Mouse (Mus musculus) testis, adult 2 months (tissue): ENCODE measurements around the gene Tent5a. TPM values are rescaled to one million over a fixed set of nuclear protein-coding genes. Genes with fewer than 3 reads are reported as not detected.

Source experiments
- H3K27ac ChIP-seq: fragments of 200-500 bp; 2 replicates; pipeline ENCODE4 v1.5.1; 2012; ENCODE audit warnings: low read depth, low read length; ENCODE audit not compliant: control insufficient read depth, insufficient read depth
- H3K27me3 ChIP-seq: fragments of 200-500 bp; 2 replicates; pipeline ENCODE4 v1.6.1; 2012; ENCODE audit warnings: mild to moderate bottlenecking, low read length, moderate library complexity; ENCODE audit not compliant: control insufficient read depth, insufficient read depth
- H3K36me3 ChIP-seq: fragments of 200-500 bp; 2 replicates; pipeline ENCODE4 v1.6.1; 2012; ENCODE audit warnings: mild to moderate bottlenecking, low read length; ENCODE audit not compliant: control insufficient read depth, insufficient read depth
- H3K4me1 ChIP-seq: fragments of 200-500 bp; 2 replicates; pipeline ENCODE4 v1.6.1; 2012; ENCODE audit warnings: low read length; ENCODE audit not compliant: control insufficient read depth, insufficient read depth
- H3K4me3 ChIP-seq: fragments of 200-500 bp; 2 replicates; pipeline ENCODE4 v1.5.1; 2012; ENCODE audit warnings: low read depth, mild to moderate bottlenecking, low read length, moderate library complexity, mixed read lengths; ENCODE audit not compliant: control insufficient read depth
- CTCF ChIP-seq: fragments of 200-500 bp; IDR thresholded peaks from 2 replicates; pipeline ENCODE4 v1.5.1; 2012; ENCODE audit warnings: low read depth, mild to moderate bottlenecking, inconsistent platforms, low read length, moderate library complexity; ENCODE audit not compliant: control insufficient read depth, insufficient read depth, insufficient replicate concordance
- POLR2A ChIP-seq: fragments of 200-500 bp; IDR thresholded peaks from 2 replicates; pipeline ENCODE4 v1.6.1; 2012; ENCODE audit warnings: low read depth, mild to moderate bottlenecking, inconsistent platforms, low read length, moderate library complexity; ENCODE audit not compliant: control insufficient read depth
- polyA plus RNA-seq: library from polyadenylated mRNA; depleted of rRNA; stranded (reverse); fragments of >200 nt; gene quantifications from 2 replicates; pipeline ENCODE4 v1.2.3, GENCODE M21; 2012; rRNA removed

Tent5a gene
- 0.28 and 0.60 TPM in 2 replicates for polyA plus RNA-seq

DNA sequence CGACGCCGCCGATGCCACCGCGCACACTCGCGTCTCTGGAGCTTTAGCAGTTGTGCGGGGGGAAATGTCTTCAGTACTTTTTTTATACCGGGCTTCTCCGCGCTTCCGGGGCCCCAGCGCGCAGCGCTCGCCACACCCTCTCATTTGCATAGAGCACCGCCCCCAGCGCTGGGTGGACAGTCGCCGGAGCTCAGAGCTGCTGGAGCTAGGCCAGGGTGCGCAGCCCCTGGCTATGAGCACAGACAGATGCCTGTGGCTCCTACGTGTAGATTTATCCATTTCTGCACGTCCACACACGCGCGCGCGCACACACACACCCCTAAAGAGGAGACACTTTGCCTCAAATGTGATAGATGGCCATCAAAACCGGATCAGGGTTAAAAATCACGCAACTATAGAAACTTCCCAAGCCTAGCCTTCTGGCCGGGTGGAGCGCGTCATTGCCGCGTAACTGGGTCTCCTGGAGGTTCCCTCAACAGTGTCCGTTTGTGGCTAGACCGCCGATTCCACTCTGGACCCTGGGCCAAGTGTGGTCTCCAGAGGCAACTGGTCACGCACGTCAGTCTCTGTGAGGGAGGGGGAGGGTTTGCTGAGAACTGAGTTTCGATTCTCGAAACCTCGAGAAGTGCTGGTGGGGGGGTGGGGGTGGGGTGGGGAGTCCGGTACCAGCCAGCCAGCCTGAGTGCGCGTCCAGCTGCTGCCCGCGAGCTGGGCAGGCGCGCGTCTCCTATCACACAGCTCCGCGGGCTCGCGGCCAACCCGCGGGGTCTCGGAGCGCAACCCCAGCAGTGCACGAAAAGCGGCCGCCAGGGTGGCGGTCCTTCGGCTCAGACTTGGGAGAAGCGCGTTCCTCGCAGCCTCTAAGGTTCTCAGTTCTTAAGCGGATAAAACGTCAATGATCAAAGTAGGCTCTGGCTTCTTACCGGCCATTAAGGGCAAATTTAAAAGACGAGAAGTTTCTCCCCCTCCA, at the start of gene Tent5a:
Gene Tent5a, minus strand, starts transcription at position 107 of the 970 bp plus-strand sequence.
- H3K36me3 ChIP-seq: no peaks in the 10 kb centered on the region
- H3K4me3 ChIP-seq: peak within 1 kb of the TSS; percentile 70
- no peak for TF ChIP-seq CTCF
- TF ChIP-seq POLR2A: peak; percentile 26; the same call in 1 of the 2 replicates
- H3K27ac ChIP-seq: peak within 1 kb of the TSS; percentile 77; the same call in 1 of the 2 replicates
- peaks cover 8% of the 10 kb centered on the region; the same call in 1 of the 2 replicates for H3K4me1 ChIP-seq
- H3K27me3 ChIP-seq: no peaks in the 10 kb centered on the region

DNA sequence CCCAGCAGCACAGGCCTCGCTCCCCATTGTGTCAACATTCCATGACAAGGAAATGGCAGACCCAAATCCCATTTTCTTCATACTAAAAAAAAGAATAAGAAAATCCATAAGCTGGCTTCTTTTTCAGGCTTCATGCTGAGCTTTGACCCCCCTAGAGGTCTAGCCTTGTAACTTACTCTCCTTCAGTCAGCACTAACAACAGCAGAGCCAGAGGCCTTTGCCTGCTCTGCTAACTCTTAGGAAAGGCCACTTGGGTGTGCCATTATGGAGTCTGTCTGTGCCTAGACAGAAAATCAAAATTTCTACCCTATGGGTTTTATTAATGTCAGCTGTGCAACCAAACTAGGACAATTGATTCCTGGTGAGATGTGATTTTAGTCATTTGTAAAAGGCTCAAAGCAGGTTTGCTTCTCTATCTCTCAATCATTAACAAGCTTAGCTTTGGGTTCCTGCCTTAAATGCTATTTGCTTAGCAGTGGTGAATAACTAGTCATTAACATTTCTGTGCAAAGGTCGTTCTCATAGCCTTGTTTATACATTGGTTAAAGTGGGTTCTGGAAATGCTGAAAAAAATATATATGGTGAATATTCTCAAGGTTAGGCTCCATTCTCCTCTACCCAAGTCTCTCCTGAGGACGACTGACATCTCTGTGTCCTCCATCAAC, 49.6 kb upstream of the Tent5a start:
- Histone ChIP-seq H3K27ac (no peak overlapping the region), H3K36me3 (no peaks in the 10 kb centered on the region), H3K27me3 (no peaks in the 10 kb centered on the region), H3K4me1 (no peaks in the 10 kb centered on the region), H3K4me3 (no peak overlapping the region)
- TF ChIP-seq POLR2A: no peak
- TF ChIP-seq CTCF: no peak

DNA sequence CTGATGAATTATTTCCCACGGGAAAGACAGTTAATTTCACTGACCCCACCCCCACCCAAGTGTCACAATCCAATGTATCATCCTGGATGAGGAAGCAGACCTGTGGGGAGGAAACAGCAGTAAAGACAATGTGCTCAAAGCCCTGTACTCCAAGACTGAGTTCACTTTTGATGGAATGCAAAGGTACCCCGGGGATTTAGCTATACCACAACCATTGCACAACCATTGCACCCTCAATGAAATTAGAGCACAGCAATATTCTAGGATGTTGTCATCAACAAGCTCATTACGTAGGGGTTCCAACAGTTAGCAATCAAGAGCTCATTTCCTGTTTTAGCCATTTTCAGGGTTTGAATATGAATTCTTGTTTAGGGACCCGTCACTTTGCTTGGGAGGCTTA, 48.0 kb upstream of the Tent5a start:
- Histone ChIP-seq H3K4me3 (no peak overlapping the region), H3K4me1 (no peaks in the 10 kb centered on the region), H3K27ac (no peak overlapping the region), H3K36me3 (no peaks in the 10 kb centered on the region), H3K27me3 (no peaks in the 10 kb centered on the region)
- no peak for TF ChIP-seq CTCF
- TF ChIP-seq POLR2A: no peak

- TF ChIP-seq POLR2A (no peak), CTCF (no peak)
- Histone ChIP-seq H3K36me3 (no peaks in the 10 kb centered on the region), H3K27ac (no peak overlapping the region)
These were observed 44.9 kb upstream of the Tent5a start for GRCm38 (mm10) chr9:85372034-85372433.

DNA sequence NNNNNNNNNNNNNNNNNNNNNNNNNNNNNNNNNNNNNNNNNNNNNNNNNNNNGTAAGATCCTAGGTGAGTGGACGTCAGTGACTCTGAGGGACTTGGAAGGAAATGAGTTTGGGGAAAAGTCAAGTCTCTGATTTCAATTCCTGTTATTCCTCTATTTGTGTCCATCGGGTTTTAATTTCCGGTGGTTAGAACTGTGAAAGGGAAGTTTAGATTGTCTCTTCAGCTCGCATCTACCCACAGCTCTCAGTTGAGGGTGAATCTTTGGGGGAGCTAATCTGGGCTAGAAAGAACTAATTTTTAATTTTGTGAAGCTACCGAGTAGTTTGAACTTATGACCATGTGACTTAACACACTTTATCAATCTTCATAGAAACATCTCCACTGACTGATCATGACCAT, 42.4 kb upstream of the Tent5a start:
- no peak overlapping the region for H3K27ac ChIP-seq
- no peaks in the 10 kb centered on the region for H3K4me1 ChIP-seq
- no peaks in the 10 kb centered on the region for H3K36me3 ChIP-seq
- H3K27me3 ChIP-seq: no peaks in the 10 kb centered on the region
- no peak overlapping the region for H3K4me3 ChIP-seq
- TF ChIP-seq POLR2A: no peak
- TF ChIP-seq CTCF: no peak

More at GRCm38 (mm10) chr9:85372034-85372433, 44.9 kb upstream of the Tent5a start:
- no peaks in the 10 kb centered on the region for H3K27me3 ChIP-seq
- no peak overlapping the region for H3K4me3 ChIP-seq
- no peaks in the 10 kb centered on the region for H3K4me1 ChIP-seq

DNA sequence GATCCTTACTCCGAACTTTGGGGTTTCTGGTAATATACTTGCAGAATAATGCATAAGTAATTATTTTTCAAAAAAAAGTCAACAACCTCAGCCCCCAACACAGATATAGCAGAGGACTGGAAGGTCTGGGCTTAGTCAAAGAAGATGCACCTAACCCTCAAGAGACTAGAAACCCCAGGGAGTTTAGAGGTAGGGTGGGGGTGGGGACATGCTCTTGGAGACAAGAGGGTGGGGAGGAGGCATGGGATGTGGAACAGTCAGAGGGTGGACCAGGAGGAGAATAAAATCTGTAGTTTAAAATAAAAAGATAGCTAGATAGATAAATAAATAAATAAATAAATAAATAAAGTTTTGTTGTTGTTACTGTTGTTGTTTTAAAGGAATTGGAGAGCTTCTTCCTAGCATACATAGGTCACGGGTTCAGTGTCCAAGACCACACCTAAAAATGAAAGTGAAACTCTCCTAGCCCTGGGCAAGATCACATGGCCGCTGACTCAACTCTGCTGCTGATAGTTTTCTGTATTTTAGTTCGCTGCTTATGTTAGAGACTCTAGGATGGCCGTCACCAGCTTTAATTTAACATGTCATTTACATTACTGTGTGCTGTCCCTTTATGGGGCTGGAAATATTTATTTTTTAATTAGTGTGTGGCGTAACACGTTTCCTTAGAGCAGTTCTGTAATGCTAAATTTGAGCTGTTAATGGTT, 30.2 kb upstream of the Tent5a start:
- Histone ChIP-seq H3K27me3 (no peaks in the 10 kb centered on the region), H3K36me3 (no peaks in the 10 kb centered on the region)

GRCm38 (mm10) chr9:85355559-85355958, 28.4 kb upstream of the Tent5a start:
- Histone ChIP-seq H3K4me3 (no peak overlapping the region), H3K36me3 (no peaks in the 10 kb centered on the region), H3K4me1 (no peaks in the 10 kb centered on the region), H3K27ac (no peak overlapping the region), H3K27me3 (no peaks in the 10 kb centered on the region)
- TF ChIP-seq POLR2A (no peak), CTCF (no peak)

More for the DNA sequence above, 30.2 kb upstream of the Tent5a start:
- Histone ChIP-seq H3K4me1 (no peaks in the 10 kb centered on the region), H3K27ac (no peak overlapping the region), H3K4me3 (no peak overlapping the region)
- TF ChIP-seq CTCF (no peak), POLR2A (no peak)
